Mouse (Mus musculus): ENCODE measurements around the gene Alyref2.
"Not testable (repeated sequence)": the region's sequence is repeated elsewhere in the genome, so short reads cannot be mapped to it uniquely, and the experiment has no call there.

The Alyref2 gene

GRCm38 (mm10) chr1:171503250-171503591, at the start of gene Alyref2:
Gene Alyref2 (plus strand): TSS chr1:171503478.
- peak; percentile 96 for DNase-seq

- no peak for DNase-seq
Observed at GRCm38 (mm10) chr1:171454926-171455325, 48.4 kb upstream of the Alyref2 start.

GRCm38 (mm10) chr1:171457568-171457967, 45.7 kb upstream of the Alyref2 start:
- DNase-seq = no peak

GRCm38 (mm10) chr1:171459791-171460190, 43.5 kb upstream of the Alyref2 start:
- DNase-seq = peak; percentile 26

- DNase-seq = no peak
Observed at GRCm38 (mm10) chr1:171460551-171461503, 42.5 kb upstream of the Alyref2 start.

- DNase-seq = no peak
Observed at GRCm38 (mm10) chr1:171463133-171463532, 40.1 kb upstream of the Alyref2 start.

GRCm38 (mm10) chr1:171465749-171466412, 37.4 kb upstream of the Alyref2 start:
- DNase-seq = no peak

GRCm38 (mm10) chr1:171466565-171466964, 36.7 kb upstream of the Alyref2 start:
- no peak for DNase-seq

GRCm38 (mm10) chr1:171469678-171470077, 33.6 kb upstream of the Alyref2 start:
- no peak for DNase-seq

GRCm38 (mm10) chr1:171470371-171470871, 32.9 kb upstream of the Alyref2 start:
- DNase-seq = peak; percentile 76

GRCm38 (mm10) chr1:171470896-171471295, 32.4 kb upstream of the Alyref2 start:
- DNase-seq = no peak

- DNase-seq = no peak
Observed at GRCm38 (mm10) chr1:171471452-171471851, 31.8 kb upstream of the Alyref2 start.

- not testable (repeated sequence) for DNase-seq
Observed at GRCm38 (mm10) chr1:171471941-171472340, 31.3 kb upstream of the Alyref2 start.

GRCm38 (mm10) chr1:171473506-171473905, 29.8 kb upstream of the Alyref2 start:
- no peak for DNase-seq

GRCm38 (mm10) chr1:171473920-171474640, 29.2 kb upstream of the Alyref2 start:
- DNase-seq = no peak

GRCm38 (mm10) chr1:171477123-171477522, 26.2 kb upstream of the Alyref2 start:
- no peak for DNase-seq

- DNase-seq = peak; percentile 11
Observed at GRCm38 (mm10) chr1:171477758-171478545, 25.3 kb upstream of the Alyref2 start.

GRCm38 (mm10) chr1:171478968-171479367, 24.3 kb upstream of the Alyref2 start:
- peak; percentile 45 for DNase-seq

- no peak for DNase-seq
Observed at GRCm38 (mm10) chr1:171494241-171494640, 9.0 kb upstream of the Alyref2 start.

- DNase-seq = no peak
Observed at GRCm38 (mm10) chr1:171495371-171495770, 7.9 kb upstream of the Alyref2 start.

GRCm38 (mm10) chr1:171499856-171500255, 3.4 kb upstream of the Alyref2 start:
- no peak for DNase-seq

GRCm38 (mm10) chr1:171501016-171501610, 2.2 kb upstream of the Alyref2 start:
- DNase-seq = no peak

All from embryo, embryonic 11 days (tissue).